Mouse (Mus musculus) kidney, adult 2 months (tissue): ENCODE measurements at regions not wholly inside any gene's neighbourhood (a gene's known extent, or its start where the extent isn't known, plus 50 kb on each side); places are given as distances from the start of the nearest gene placed in this dataset.

ENCODE experiments used
- DNase-seq: peaks from one replicate; pipeline ENCODE4 v3.0.0; 2021
- H3K27ac ChIP-seq: fragments of 200-500 bp; 2 replicates; pipeline ENCODE4 v1.5.1; 2012; ENCODE audit warnings: low read depth, low read length, control low read depth, inconsistent platforms; ENCODE audit not compliant: insufficient read depth
- H3K27me3 ChIP-seq: fragments of 200-500 bp; replicated peaks from 2 replicates; pipeline ENCODE4 v1.6.1; 2012; ENCODE audit warnings: mild to moderate bottlenecking, moderate library complexity, low read length, inconsistent platforms; ENCODE audit not compliant: control insufficient read depth, insufficient read depth
- H3K36me3 ChIP-seq: fragments of 200-500 bp; 2 replicates; pipeline ENCODE4 v1.6.1; 2012; ENCODE audit warnings: mild to moderate bottlenecking, moderate library complexity, low read length, inconsistent platforms; ENCODE audit not compliant: control insufficient read depth, insufficient read depth
- H3K4me1 ChIP-seq: fragments of 200-500 bp; 2 replicates; pipeline ENCODE4 v1.6.1; 2011; ENCODE audit warnings: low read length; ENCODE audit not compliant: control insufficient read depth, insufficient read depth
- H3K4me3 ChIP-seq: fragments of 200-500 bp; 2 replicates; pipeline ENCODE4 v1.5.1; 2011; ENCODE audit warnings: mild to moderate bottlenecking, low read depth, low read length, control low read depth; ENCODE audit not compliant: insufficient read depth
- CTCF ChIP-seq: fragments of 200-500 bp; conservative IDR thresholded peaks from 2 replicates; pipeline ENCODE4 v1.5.1; 2011; ENCODE audit warnings: low read depth, mild to moderate bottlenecking, control low read depth, low read length, moderate library complexity, mixed read lengths; ENCODE audit not compliant: insufficient read depth, insufficient read length
- POLR2A ChIP-seq: fragments of 200-500 bp; IDR thresholded peaks from one replicate; pipeline ENCODE4 v1.6.1; 2011; ENCODE audit warnings: low read depth, low read length, control low read depth
- WGBS: fragments of 180-500 bp; shearing (Covaris S2); methylation state at CpG from one replicate; pipeline ENCODE4 v1.1.7; 2018; 5-methylcytosine and 5-hydroxymethylcytosine counted together

GRCm38 (mm10) chr19:37492572-37492971, 57.6 kb upstream of the Exoc6 start:
- no peak overlapping the region for H3K4me3 ChIP-seq
- WGBS = 81% methylated on average over 2 of the region's 2 CpGs
- no peak overlapping the region for H3K27ac ChIP-seq
- no peaks in the 10 kb centered on the region; the same call in 1 of the 2 replicates for H3K27me3 ChIP-seq
- TF ChIP-seq POLR2A = no peak
- no peak for TF ChIP-seq CTCF
- H3K4me1 ChIP-seq = no peaks in the 10 kb centered on the region
- no peak for DNase-seq
- H3K36me3 ChIP-seq = no peaks in the 10 kb centered on the region

- Histone ChIP-seq H3K4me1 (no peaks in the 10 kb centered on the region), H3K4me3 (no peak overlapping the region), H3K27me3 (no peaks in the 10 kb centered on the region; the same call in 1 of the 2 replicates), H3K36me3 (no peaks in the 10 kb centered on the region), H3K27ac (no peak overlapping the region)
- TF ChIP-seq CTCF (no peak), POLR2A (no peak)
- 57% methylated on average over 9 of the region's 9 CpGs for WGBS
- DNase-seq = no peak
Observed at GRCm38 (mm10) chr19:37493378-37493777, 56.8 kb upstream of the Exoc6 start.

GRCm38 (mm10) chr19:37493921-37494485, 56.2 kb upstream of the Exoc6 start:
- 41% methylated on average over 10 of the region's 10 CpGs for WGBS

GRCm38 (mm10) chr19:37494806-37495205, 55.4 kb upstream of the Exoc6 start:
- H3K36me3 ChIP-seq = no peaks in the 10 kb centered on the region
- no peaks in the 10 kb centered on the region for H3K4me1 ChIP-seq
- WGBS = 71% methylated on average over 4 of the region's 4 CpGs
- H3K27ac ChIP-seq = no peak overlapping the region
- no peak for DNase-seq
- TF ChIP-seq CTCF (no peak), POLR2A (no peak)
- no peak overlapping the region for H3K4me3 ChIP-seq
- no peaks in the 10 kb centered on the region; the same call in 1 of the 2 replicates for H3K27me3 ChIP-seq

More at GRCm38 (mm10) chr19:37493921-37494485, 56.2 kb upstream of the Exoc6 start:
- no peak overlapping the region for H3K4me3 ChIP-seq
- no peaks in the 10 kb centered on the region; the same call in 1 of the 2 replicates for H3K27me3 ChIP-seq
- DNase-seq = no peak
- no peaks in the 10 kb centered on the region for H3K4me1 ChIP-seq
- TF ChIP-seq POLR2A = no peak
- no peak for TF ChIP-seq CTCF
- no peak overlapping the region for H3K27ac ChIP-seq
- no peaks in the 10 kb centered on the region for H3K36me3 ChIP-seq

- Histone ChIP-seq H3K4me1 (no peaks in the 10 kb centered on the region), H3K27me3 (no peaks in the 10 kb centered on the region; the same call in 1 of the 2 replicates), H3K4me3 (no peak overlapping the region), H3K27ac (no peak overlapping the region), H3K36me3 (no peaks in the 10 kb centered on the region)
- WGBS = 81% methylated on average over 22 of the region's 22 CpGs
- TF ChIP-seq POLR2A = no peak
- no peak for TF ChIP-seq CTCF
- DNase-seq = peak; percentile 13
Observed at GRCm38 (mm10) chr19:37495319-37496270, 54.6 kb upstream of the Exoc6 start.

GRCm38 (mm10) chr19:37496759-37497158, 53.5 kb upstream of the Exoc6 start:
- Histone ChIP-seq H3K4me3 (no peak overlapping the region), H3K27ac (no peak overlapping the region), H3K4me1 (no peaks in the 10 kb centered on the region), H3K36me3 (no peaks in the 10 kb centered on the region), H3K27me3 (no peaks in the 10 kb centered on the region; the same call in 1 of the 2 replicates)
- peak; percentile 18; the same call in 1 of the 2 replicates for TF ChIP-seq CTCF
- TF ChIP-seq POLR2A = no peak
- WGBS = 80% methylated on average over 8 of the region's 8 CpGs
- DNase-seq = no peak

- Histone ChIP-seq H3K4me3 (no peak overlapping the region), H3K27me3 (no peaks in the 10 kb centered on the region; the same call in 1 of the 2 replicates), H3K4me1 (no peaks in the 10 kb centered on the region), H3K36me3 (no peaks in the 10 kb centered on the region), H3K27ac (no peak overlapping the region)
- WGBS = 94% methylated on average over 8 of the region's 8 CpGs
- DNase-seq = no peak
- no peak for TF ChIP-seq POLR2A
- TF ChIP-seq CTCF = no peak
Observed at GRCm38 (mm10) chr19:37497161-37497560, 53.1 kb upstream of the Exoc6 start.
